Mouse (Mus musculus): ENCODE results near the gene Rtn3.
"Not testable (repeated sequence)": the region's sequence is repeated elsewhere in the genome, so short reads cannot be mapped to it uniquely, and the experiment has no call there.

Rtn3 gene

DNA sequence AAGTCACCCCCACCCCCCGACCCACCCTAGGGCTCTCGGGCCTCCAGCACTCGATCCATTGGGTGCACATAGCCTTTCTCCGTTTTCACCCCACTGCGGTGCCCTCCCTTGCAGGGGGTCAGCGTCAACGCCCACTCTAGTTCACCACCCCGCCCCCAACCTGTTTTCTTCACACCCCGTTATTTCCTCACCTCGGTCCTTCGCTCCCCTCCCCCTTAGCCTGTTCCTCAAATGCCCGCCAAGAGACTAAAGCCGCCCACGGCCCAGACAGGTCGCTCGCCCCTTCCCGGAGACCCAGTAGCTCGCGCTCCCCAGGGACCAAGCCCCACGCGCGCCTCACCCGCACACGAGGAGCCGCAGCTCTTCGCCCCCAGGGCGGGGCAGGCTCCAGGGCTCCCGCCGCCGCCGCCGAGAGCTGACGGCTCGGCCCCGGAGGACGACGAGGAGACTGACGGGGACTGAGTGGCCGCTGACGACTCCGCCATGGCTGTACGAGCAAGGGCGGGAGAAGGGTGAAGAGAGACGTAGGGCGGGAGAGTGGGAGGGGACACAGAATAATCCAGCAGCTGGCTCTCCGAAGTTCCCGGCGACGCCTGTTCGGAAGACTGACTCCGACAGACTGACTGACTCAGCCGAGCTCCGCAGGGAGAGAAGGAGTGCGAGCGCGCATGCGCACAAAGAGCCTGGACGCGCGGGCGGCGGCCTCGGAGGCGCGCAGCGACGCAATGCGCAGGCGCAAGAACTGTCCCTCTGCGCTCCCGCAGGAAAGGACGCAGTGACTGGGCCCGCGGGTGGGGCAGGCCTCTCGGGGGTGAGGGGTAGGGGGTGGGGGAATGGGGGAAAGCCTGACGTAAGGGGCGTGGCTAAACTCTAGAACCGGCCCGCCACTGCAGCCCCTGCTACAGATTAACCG, at the start of gene Rtn3:
Gene Rtn3 (minus strand): TSS at position 683 of the 913 bp plus-strand sequence.
- peak; percentile 79 for DNase-seq (ENCODE audit: low spot score)

DNA sequence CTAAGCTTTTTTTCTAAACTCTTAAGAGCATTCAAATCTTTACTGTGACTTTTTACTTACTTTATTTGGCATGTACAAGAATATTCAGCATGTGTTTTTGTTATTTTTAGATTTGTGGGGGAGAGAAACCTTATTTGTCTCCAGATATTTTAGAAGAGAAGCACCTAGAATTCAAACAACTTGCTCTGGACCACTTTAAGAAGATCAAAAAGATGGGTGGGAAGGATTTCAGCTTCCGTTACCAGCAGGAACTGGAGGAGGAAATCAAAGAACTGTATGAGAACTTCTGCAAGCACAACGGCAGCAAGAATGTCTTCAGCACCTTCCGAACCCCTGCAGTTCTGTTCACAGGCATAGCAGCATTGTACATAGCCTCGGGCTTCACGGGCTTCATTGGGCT, 48.8 kb upstream of the Rtn3 start:
- no peak for DNase-seq (ENCODE audit: low spot score)

DNA sequence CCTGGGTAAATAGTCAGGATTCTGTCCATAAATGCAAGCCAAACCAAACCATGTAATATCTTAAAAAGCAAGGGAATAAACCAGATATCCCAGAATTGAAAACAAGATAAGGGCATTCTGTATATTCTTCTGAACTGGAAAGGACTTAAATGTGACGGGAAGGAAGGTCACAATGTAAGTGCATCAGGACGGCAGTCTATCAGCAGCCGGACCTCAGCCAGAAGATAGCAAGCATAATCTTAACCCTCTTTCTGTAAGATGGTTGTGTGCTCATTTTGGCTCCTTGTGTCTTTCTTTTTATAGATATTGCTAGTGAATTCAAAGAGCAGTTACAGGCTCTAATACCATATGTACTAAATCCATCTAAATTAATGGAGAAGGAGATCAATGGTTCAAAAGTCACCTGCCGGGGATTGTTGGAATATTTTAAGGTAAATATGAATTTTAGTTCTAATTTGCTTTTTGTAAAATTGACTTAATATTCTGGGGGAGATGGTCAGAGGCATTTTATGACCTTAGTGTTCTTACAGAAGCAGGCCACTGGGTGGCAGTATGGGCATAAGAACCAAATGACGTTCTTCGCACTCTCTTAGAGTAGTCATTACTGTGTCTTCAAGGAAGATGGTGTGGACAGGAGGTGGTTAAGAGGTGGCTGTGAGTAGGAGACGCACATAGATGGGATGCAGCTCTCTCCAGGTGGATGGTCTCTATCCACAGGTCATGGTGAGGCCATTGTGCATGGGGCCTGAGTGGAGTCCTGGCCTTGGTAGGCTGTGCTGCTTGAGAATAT, 45.8 kb upstream of the Rtn3 start:
- peak; percentile 55 for DNase-seq (ENCODE audit: low spot score)

DNA sequence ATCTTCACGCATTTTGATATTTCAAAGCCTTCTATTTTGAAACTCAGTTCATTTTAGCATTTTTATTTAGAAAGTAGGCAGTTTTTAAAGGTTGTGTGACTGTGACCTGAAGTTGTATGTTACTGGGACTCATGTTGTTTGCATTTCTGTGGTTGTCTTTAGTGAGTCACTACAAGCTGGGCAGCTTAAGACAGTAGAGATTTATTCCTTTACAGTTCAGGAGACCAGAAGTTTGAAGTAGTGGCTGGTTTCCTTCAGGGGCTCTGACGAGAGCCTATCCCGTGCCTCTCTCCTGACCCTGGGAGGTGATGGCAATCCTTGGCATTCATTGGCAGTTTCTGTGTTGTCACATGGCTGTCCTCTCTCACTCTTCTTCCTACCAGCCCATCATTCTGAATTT, 41.8 kb upstream of the Rtn3 start:
- no peak for DNase-seq (ENCODE audit: low spot score)

DNA sequence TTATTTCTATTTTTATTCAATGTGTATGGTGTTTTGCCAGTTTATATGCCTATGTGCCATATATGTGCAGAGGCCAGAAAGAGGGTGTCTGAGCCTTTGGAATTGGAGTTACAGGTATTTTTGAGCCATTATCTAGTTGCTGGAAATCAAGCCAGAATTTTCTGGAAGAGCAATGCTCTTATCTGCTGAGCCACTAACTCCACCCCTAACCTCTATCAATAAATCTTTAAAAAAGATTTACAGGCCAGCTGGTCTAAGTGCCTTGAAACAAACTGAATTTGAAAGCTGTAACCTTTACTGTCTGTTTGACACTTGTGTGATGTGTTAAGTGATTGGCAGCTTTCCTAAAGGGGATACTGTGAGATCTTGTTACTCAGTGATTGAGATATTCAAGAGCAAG, 40.7 kb upstream of the Rtn3 start:
- DNase-seq (ENCODE audit: low spot score): no peak

DNA sequence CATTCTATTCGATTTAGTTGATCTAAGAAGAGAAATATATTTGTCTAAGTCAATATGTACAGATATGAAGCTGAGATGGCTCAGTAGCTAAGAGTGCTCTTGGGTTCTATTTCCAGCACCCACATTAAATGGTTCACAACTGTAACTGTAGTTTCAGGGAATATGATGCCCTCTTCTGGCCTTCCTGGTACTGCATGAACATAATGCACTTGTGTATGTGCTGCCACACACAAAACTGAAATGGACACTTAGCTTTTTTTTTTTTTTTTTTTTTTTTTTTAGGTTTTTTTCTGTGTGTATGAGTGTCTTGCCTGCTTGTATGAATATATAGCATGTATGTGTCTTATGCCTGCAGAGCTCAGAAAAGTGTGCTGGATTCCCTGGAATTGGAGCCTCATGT, 40.2 kb upstream of the Rtn3 start:
- no peak for DNase-seq (ENCODE audit: low spot score)

DNA sequence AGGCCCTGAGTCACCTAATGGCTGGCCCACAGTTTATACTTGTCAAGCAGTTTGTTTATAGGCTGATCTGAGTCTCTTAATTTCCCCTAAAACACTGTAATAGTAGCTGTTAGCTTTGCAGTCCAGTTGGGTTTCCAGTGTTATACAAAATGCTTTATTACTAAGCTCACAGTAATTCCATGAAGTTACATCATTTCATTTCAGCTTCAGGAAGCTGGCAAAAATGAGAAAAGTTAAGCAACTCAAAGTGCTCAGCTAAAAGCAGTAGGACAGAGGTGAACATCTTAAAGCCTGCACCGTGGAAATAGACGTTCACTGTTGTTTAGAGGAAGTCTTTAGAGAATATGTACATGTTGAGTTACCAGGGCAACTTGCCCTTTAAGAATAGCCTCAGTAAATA, 39.8 kb upstream of the Rtn3 start:
- DNase-seq (ENCODE audit: low spot score): no peak

DNA sequence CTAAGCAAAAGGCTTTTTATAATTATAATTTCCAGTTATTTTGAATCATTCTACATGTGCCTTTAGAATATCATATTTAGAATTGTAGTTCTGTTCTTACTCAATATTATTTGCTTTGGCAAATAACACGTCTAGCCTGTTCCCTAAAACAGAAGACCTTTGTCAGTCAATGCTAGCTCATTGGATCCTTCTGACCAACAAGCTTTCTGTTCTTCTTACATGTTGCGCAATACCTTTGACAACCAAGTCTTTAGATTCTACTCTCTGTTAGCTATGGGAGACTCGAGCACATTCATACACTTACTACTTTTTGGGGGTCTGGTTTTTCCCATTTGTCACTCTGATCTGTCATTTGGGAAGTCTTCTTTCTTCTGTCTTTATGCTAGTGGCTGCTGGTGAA, 38.5 kb upstream of the Rtn3 start:
- DNase-seq (ENCODE audit: low spot score): no peak

DNA sequence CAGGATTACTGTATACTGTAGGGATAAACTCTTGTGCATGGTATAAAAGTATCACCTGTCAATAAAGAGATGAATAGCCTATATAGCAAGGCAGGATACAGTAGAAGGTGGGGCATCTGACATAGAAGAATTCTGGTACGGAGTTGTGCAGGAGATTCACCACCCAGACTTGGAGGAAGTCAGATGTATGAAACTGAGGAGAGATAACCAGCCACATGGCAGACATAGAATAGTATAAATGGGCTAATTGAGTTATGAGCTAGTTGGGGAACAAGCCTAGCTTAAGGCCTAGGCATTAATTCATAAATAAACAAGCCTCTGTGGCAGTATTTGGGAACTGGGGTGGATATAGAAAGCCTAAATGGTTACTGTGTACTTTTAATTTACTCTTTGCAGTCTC, 33.4 kb upstream of the Rtn3 start:
- DNase-seq (ENCODE audit: low spot score): no peak

DNA sequence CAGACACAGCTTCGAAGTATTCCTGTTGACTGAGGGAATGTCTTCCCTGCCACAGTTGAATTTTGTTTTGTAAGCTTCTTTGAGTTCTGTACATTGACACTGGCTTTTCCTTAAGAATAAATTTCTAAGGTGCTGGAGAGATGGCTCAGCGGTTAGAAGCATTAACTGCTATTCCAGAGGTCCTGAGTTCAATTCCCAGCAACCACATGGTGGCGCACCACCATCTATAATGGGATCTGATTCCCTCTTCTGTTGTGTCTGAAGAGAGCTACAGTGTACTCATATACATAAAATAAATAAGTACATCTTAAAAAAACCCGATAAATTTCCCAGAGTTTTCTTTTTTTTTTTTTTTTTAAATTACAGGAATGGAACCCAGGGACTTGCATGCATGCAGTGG, 24.9 kb upstream of the Rtn3 start:
- no peak for DNase-seq (ENCODE audit: low spot score)

DNA sequence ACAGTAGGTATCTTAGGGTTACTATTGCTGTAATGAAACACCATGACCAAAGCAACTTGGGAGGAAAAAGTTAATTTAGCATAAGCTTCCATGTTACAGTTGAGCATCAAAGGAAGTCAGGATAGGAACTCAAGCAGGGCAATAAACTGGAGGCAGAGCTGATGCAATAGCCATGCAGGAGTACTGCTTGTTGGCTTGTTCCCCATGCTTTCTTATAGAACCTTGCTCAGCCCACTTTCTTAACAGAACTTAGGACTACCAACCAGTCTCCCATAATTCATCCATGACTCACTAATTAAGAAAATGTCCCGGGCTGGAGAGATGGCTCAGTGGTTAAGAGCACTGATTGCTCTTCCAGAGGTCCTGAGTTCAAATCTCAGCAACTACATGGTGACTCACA, 23.2 kb upstream of the Rtn3 start:
- no peak for DNase-seq (ENCODE audit: low spot score)

DNA sequence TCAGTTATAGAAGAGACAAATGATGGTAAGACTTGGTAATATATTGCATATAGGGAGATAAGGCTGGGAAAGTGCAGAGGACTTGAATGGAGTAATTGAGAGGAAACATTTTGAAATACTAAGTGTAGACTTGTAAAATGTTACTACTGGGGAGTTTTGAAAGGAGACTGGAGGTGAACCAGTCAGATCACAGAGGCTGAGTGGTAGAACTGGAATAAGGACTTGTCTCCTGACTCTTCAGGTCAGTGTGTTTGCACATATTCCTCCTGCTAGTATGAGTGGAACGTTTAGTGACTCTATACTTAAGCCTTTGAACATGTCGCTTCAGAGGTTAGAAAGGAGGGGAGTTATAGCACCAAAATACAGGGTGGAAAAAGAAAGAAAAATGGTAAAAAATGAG, 19.4 kb upstream of the Rtn3 start:
- DNase-seq (ENCODE audit: low spot score): no peak

DNA sequence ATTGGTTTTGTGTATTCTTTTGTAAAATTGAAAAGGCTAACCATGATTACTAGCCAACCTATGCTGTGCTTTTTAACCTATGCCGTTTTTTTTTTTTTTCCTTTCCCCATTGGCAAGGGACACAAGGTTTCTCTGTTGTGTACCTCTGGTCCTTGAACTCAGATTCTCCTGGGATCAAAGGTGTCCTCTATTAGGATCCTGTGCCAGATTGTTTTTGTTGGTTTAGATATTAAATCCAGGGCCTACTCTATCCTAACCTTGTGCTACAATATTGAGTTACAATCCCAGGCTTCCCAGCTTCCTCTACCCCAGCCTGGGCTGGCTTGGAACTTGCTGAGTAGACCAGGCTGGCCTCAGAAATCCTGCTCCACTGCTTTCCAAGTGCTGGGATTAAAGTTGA, 17.6 kb upstream of the Rtn3 start:
- DNase-seq (ENCODE audit: low spot score): no peak

DNA sequence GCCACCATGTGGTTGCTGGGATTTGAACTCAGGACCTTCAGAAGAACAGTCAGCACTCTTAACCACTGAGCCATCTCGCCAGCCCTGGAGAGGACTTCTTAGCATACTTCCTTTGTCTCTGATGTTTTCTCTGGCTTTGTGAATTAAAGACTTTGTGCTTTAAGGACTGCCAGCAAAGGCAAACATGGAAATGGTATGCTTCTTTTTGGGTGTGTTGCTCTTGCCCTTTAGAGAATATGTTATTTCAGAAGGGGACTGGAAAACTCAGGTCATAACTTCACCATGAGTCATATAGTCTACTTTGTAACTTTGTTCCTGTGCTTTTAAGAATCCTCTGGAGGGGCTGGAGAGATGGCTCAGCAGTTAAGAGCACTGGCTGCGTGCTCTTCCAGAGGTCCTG, 15.7 kb upstream of the Rtn3 start:
- DNase-seq (ENCODE audit: low spot score): no peak

DNA sequence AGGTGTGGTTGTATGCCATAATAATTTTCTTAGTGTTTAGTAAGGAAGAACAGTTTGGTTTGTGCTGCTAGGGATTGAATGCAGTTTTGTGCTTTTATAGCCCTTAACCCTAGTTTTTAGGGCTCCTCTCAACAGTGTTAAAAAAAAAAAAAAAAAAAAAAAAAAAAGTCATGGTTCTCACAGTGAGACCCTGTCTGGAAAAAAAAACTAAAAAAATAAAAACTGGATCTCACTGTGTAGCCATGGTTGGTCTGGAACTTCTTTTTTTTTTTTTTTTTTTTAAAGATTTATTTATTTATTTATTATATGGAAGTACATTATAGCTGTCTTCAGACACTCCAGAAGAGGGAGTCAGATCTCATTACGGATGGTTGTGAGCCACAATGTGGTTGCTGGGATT, 13.0 kb upstream of the Rtn3 start:
- not testable (repeated sequence) for DNase-seq (ENCODE audit: low spot score)

DNA sequence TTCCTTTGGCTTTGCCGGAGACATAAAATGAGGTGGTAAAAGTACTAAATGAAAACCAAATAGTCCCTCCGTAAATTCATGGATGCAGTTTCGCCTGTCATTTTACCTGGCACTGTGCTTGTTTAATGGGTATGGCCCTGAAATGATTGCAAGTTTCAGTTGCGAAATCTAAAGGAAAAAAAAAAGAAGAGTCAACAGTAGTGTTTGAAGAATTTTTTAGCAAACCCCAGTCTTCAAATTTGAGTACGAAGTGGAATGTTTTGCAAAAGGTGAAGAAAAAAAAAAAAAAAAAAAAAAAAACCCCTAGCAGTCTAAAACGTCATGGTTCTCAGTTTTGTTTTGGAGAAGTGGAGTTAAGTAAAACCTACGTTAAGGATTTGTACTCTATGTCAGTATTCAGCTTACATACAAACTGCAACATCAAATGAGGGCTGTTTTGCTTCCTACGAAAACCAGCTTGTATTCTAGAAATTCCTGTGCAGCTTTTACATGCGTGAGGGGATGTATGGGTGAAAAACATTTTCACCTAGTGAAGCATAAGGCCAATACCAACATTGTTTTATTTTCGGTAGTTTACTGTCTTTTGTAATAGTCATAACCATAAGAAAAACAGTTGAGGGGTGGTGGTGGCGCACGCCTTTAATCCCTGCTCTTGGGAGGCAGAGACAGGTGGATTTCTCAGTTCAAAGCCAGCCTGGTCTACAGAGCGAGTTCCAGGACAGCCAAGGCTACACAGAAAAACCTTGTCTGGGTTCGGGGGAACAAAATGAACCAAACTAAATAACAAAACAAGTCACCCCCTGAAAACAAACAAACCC, 12.3 kb upstream of the Rtn3 start:
- DNase-seq (ENCODE audit: low spot score): no peak

DNA sequence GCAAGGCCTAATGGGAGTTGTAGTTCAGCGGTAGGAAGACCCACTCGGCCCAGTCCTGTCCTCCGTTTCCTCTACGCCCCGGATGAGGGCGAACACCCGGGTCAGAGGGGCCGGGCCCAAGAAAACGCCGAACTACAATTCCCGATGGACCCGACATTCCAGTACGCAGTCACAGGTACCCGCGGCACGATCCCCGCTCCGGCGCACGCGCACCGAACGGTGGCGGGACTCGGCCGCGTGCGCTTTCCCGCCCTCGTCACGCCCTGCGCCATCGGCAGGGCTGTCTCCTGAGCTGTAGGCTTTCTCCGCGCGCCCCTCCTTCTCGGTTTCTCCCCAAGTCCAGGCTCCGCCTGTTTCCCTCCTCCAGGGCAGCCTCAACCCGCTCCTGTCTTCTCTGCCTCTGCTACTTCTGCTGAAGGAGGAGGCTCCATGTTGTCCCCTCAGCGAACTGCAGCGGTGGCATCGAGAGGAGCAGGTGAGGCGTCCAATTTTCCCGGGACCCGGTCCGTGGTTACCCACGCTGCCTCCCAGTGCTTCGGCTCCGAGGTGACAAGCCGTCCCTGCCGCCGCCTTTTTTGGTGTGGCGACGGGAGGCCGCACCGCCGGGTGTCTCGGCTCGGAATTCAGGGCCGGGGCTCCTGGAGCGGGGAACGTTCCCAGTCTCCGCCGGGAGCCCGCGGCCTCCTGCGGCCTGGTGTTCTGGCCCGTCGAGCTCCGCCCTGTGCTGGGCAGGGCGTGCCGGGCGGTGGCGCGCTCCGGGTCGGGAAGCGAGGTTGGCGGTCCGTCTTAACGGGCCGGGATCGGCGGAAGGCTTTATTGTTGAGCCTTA, 11.3 kb upstream of the Rtn3 start:
- peak; percentile 92 for DNase-seq (ENCODE audit: low spot score)

DNA sequence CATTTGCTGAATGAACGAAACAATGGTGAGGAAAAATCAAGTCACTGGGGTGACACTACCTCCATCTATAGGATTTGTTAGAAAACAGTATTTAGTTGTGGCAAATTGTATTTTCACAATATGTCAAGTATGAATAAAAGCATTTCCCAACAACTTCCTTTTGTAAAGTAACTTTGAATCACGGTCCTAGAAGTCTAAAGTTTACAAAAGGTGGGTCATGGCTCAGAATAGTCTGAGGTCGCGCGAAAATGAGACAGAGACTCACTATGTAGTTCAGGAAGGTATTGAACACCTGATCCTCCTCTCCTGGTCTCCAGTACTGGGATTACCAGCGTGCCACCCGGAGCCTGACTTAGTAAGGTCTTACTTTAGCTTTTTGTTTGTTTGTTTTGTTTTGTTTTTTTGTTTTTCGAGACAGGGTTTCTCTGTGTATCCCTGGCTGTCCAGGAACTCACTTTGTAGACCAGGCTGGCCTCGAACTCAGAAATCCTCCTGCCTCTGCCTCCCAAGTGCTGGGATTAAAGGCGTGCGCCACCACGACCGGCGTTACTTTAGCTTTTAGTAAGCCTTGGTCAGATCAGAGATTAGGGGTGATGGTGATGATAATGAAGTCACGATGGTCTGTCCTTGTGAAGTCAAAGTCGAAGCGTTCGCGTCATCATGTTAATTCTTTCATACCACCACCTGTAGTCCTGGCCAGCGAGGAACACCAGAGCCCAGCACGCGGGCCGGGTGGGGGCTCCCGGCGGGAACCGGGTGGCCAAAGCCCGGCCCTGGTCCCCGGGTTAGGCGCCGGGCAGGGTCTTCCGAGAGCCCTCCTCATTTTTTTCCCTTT, 10.5 kb upstream of the Rtn3 start, which contains the start of gene Atl3:
Gene Atl3 (plus strand): TSS at position 689 of the 835 bp plus-strand sequence.
- no peak for DNase-seq (ENCODE audit: low spot score)

DNA sequence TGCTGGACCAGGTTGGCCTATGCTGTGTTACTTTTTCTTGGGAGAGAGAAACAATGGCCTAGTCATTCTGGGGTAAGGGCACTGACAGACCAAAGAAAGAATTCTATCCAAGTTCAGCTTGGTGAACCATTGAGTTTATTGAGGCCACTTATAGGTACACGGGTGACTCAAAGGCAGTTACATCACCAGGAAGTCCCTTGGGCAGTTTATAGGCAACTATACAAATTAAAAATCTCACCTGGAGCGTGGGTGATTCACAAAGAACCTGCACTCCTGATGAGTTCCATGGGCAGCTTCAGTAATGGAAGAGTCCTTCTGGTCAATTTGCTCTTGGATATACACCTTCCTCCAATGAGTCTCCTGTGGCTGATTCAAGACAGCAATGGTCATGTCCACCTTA, 9.6 kb upstream of the Rtn3 start:
- no peak for DNase-seq (ENCODE audit: low spot score)

DNA sequence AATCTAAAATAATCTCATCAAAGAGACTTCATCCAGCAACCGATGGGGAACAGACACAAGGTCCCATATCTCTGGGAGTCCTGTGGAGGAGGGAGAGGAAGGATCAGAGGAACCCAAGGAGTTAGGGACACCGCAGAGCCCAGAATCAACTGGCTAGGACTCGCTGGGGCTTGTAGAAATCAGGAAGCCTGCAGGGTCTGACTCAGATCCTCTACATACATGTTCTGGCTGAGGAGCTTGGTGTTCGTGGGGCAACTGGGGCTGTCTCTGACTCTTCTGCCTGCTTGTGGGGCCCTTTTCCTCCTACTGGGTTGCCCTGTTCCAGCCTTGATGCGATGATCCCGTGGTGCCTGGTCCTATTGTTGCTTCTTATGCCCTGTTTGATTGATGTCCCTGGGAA, 8.9 kb upstream of the Rtn3 start:
- DNase-seq (ENCODE audit: low spot score): no peak

DNA sequence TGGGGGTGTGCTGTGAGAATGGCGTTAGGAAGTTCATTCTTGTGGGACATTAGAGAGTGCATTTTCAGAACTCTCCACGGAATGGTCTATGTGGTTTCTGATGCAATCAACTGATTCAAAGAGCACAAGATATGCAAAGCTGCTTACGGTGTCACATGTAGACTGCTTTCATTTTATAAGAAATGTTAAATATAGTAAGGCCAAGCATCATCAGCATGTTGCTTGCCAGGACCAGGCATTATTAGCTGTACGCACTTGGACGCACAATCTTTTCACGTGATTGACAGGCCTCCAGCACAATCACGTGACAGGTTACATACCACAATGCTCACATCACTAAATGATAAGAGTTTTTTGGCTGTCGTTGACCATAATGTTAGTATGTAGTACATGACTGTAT, 4.6 kb upstream of the Rtn3 start:
- no peak for DNase-seq (ENCODE audit: low spot score)

All from layer of hippocampus, adult 9-10 months (tissue).